Mouse (Mus musculus) ovary, postnatal 10 days (tissue): ENCODE data around the gene Nip7.
"Not testable (repeated sequence)": the region's sequence is repeated elsewhere in the genome, so short reads cannot be mapped to it uniquely, and the experiment has no call there.

ENCODE experiments used
- DNase-seq: peaks from one replicate; pipeline ENCODE4 v3.0.0; 2022; ENCODE audit warnings: low spot score

Nip7 gene

DNA sequence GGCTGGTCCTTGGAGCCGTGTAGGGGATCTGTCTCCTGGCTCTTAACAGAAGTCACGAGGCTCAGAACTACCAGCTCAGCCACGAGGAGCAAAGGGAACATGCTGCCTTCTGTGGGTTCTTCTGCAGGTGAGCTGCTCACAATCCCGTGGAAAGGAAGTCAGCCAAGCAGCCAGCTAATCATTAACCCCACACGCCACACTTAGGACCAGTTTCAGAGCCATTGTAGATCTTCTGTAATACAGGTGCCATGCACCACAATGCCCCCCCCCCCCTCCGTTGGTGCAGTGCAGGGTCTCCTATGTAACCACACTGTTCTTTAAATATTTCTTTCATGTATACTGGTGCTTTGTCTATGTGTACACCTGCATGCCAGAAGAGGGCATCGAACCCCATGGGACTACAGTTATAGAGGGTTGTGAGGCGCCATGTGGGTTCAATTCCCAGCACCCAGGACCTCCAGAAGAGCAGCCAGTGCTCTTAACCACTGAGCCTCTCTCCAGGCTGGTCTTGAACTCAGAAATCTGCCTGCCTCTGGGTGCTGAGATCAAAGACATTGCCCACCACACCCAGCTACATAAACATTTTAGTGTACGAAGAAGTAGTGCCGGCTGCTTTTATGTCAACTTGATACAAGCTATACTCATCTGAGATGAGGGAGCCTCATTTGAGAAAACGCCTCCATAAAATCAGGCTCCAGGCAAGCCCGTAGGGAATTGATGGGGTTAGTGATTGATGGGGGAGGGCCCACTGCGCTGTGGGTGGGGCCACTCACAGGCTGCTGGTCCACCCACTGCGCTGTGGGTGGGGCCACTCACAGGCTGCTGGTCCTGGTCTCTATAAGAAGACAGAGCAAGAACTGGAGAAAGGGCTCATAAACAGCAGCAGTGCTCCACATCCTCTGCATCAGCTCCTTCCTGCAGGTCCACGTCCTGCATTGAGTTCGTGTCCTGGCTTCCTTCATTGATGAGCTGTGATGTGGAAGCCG, 9.1 kb downstream of the Nip7 start, which contains the start of gene Tmed6:
Tmed6 (minus strand) TSS at position 134 of the 986 bp plus-strand sequence.
- DNase-seq = no peak

GRCm38 (mm10) chr8:107073706-107074105, 17.0 kb downstream of the Nip7 start:
- no peak for DNase-seq

DNA sequence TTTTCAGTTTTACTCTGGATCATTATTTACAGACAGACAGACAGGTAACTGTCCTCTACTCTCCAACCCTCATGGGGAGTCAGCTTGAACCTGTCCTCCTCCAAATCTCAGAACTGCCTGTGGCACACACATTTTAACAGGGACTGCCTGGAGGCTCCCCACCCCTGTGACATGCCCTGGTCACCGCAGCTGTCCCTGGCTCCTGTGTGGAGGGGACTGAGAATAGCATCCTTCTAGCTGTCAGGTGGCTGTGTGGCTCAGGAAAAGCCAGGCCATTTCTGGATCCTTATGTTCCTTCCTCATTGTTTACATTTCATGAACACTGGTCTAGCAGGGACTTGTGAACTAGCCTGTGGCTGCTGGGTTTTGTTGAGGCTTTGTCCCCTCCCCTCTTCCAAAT, 17.5 kb downstream of the Nip7 start:
- DNase-seq = no peak

DNA sequence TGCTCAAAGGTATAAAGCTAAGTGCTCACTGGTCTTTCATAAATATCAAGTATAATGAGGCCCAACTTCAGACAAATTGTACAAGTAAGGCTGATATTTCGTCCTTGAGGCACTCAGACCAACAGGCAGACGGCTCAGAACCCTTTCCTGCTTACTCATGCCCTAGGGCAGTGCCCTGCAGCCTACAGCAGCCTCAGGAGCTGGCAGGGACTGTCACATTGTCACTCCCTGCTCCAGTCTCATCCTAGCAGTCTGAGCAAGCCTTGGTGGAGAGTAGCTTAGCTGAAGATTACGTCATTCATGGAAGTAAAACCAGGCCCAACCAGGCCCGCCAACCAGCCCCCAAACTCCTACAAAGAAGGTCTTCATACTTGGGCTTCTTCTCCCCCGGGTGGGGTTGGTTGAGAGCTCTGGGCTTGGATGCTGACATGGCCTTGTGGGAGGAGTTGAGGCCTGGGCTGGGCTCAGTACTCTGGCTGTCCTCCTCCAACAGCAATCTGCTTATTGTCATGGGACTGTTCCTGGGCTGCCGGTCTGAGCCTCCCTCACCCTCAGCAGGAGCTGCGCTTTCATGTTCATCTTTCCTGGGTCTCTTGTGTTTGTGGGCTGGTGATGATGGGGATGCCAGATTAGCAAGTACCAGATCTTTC, 19.7 kb downstream of the Nip7 start:
- DNase-seq = no peak

DNA sequence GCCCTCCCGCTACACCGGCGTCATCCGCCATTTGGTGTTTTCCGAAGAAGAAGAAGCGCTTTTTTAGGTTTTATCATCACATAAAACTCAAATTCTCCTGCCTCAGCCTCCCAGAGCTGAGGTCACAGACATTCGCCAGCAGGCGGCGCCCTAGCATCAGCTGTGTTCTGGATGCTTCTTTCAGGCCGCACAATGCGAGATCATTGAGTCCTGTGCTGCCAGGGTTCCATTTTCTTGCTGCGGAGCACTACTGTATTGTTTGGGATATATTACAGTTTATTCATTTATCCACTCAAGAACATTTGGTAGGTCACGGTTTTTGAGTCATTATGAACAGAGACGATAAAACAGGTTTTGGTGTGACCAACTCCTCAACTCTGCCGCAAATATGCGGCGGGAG, 28.7 kb downstream of the Nip7 start:
- no peak for DNase-seq

- DNase-seq = no peak
These were observed 29.3 kb downstream of the Nip7 start for GRCm38 (mm10) chr8:107086018-107086417.

DNA sequence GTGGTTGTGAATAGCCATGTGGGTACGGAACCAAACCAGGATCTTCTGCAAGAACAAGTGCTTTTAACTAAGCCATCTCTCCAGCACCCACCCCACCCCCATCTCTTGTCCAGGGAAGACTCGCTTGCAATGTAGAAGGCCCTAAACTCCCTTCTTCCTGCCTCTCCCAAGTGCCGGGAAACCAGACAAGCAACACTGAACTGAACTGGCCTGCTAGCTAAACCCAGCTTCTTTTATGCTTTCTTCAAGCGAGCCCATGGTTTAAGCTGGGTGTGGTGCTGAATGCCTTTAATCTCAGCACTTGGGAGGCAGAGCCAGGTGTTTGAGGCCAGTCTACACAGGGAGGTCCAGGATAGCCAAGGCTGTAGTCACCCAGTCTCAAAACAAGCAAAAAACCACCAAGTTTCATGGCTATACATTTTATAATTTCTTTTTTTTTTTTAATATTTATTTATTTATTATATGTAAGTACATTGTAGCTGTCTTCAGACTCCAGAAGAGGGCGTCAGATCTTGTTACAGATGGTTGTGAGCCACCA, 31.9 kb downstream of the Nip7 start:
- no peak for DNase-seq

- no peak for DNase-seq
These were observed 33.9 kb downstream of the Nip7 start for GRCm38 (mm10) chr8:107090531-107090930.

DNA sequence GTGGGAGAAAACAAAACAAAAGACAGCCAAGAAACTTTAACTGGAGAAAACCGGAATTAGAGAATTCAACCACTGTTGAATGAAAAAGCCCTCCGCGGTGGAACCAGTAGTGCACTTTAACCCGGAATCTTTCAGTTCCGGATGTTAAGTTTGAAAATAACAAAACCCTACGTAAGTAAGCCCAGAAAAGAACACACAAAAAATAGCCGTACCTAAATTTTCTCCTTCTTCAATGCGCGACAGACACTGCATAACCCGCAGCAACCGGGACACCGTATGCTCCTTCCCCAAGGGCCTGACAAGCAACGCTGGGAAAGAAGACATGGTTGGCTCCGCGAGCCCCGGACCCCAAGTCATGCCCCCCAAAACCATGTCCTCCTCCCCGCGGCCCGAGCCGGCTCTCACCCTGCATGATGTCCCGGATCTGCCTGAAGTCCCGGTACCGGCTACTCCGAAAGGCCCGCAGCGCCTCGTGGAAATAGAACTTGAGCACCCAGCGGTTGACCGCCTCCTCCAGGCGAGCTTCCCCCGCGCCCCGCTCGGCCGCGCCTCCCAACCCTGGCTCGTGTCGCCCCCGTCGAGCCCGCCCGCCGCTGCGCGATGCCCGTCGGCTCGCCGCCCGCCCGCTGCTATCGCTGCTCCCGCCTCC, 39.2 kb downstream of the Nip7 start:
- no peak for DNase-seq

GRCm38 (mm10) chr8:107096366-107097036, 39.8 kb downstream of the Nip7 start, which contains the start of gene Terf2:
TSS of gene Terf2 (minus strand) at chr8:107096547.
- DNase-seq = peak; percentile 79

- no peak for DNase-seq
These were observed 44.0 kb downstream of the Nip7 start for GRCm38 (mm10) chr8:107100635-107101034.

DNA sequence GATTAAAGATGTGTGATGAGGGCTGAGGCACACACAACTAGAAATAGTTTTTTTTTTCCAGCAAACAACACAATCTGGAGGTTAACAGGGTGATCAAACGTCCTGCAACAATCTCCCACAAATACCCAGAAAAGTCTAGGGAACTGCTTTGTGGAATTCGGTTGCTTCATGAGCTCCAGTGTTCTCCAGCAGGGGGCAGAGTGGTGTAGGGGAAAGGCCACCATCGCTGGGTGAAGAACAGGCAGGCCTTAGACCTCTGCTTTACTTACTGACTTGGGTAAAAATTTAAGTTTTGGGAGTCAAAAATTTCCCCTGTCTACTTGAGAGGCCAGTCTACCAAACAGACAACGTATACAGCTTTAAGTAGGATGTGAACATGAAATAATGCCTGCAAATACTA, 47.9 kb downstream of the Nip7 start:
- peak; percentile 54 for DNase-seq

DNA sequence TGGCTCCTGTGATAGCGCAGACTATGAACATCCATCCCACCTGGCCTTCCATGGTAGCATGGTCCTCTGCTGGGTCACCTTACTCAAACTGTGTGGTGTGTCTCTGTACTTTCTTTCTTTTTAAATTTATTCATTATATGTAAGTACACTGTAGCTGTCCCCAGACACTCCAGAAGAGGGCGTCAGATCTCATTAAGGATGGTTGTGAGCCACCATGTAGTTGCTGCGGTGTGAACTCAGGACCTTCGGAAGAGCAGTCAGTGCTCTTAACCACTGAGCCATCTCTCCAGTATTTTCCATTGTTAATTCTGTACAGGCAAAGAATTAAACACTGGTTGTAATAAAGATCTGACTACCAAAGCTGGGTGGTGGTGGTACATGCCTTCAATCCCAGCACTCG, 51.4 kb downstream of the Nip7 start:
- DNase-seq = not testable (repeated sequence)

- DNase-seq = no peak
These were observed 52.5 kb downstream of the Nip7 start for GRCm38 (mm10) chr8:107108978-107109720.

- no peak for DNase-seq
These were observed 53.2 kb downstream of the Nip7 start for GRCm38 (mm10) chr8:107109816-107110435.
